Mouse (Mus musculus) liver, embryonic 14.5 days (tissue): ENCODE data around the gene Anxa2. TPM values are rescaled to one million over a fixed set of nuclear protein-coding genes. Genes with fewer than 3 reads are reported as not detected.

Experiments
- ATAC-seq: fragments of 200-750 bp; cut with Nextera tagmentation; 2 replicates; pipeline ENCODE4 v1.8.0; 2017; ENCODE audit warnings: moderate number of reproducible peaks, mild to moderate bottlenecking, moderate library complexity; ENCODE audit not compliant: insufficient read depth
- DNase-seq, 3 experiments: peaks; one replicate each; pipeline ENCODE4 v3.0.0-alpha.2; 2012 to 2013; ENCODE audit warnings: low read depth in 3 of 3, low spot score in 3 of 3
- H3K27ac ChIP-seq: fragments of 300-500 bp; sonication (generic); 2 replicates; pipeline ENCODE4 v1.5.1; 2014; ENCODE audit warnings: moderate library complexity, mild to moderate bottlenecking, control low read depth, inconsistent platforms
- H3K27me3 ChIP-seq: fragments of 300-500 bp; sonication (generic); 2 replicates; pipeline ENCODE4 v1.6.1; 2014; ENCODE audit warnings: mild to moderate bottlenecking, low read length, moderate library complexity; ENCODE audit not compliant: control insufficient read depth, insufficient read depth
- H3K36me3 ChIP-seq: fragments of 300-500 bp; sonication (generic); replicated peaks from 2 replicates; pipeline ENCODE4 v1.6.1; 2014; ENCODE audit warnings: low read depth; ENCODE audit not compliant: control insufficient read depth, insufficient read depth
- H3K4me1 ChIP-seq, 2 experiments: fragments of 200-500 bp in 1 of 2; fragments of 300-500 bp in 1 of 2; sonication (generic) in 1 of 2; replicated peaks; 2 replicates each; pipeline ENCODE4 v1.6.1; 2012 to 2014; ENCODE audit warnings: antibody characterized with exemption in 1 of 2, inconsistent platforms in 1 of 2, low read length in 1 of 2; ENCODE audit not compliant: control insufficient read depth in 2 of 2, insufficient read depth in 2 of 2
- H3K4me2 ChIP-seq: fragments of 300-500 bp; sonication (generic); 2 replicates; pipeline ENCODE4 v1.6.1; 2014; ENCODE audit warnings: low read depth, mild to moderate bottlenecking, control low read depth, moderate library complexity
- H3K4me3 ChIP-seq, 2 experiments: fragments of 200-500 bp in 1 of 2; fragments of 300-500 bp in 1 of 2; sonication (generic) in 1 of 2; 2 replicates each; pipeline ENCODE4 v1.5.1; 2012 to 2014; ENCODE audit warnings: low read depth in 2 of 2, low read length in 2 of 2, mild to moderate bottlenecking in 2 of 2, control low read depth in 1 of 2, inconsistent platforms in 1 of 2, moderate library complexity in 1 of 2; ENCODE audit not compliant: insufficient read depth in 1 of 2
- H3K9ac ChIP-seq: fragments of 300-500 bp; sonication (generic); replicated peaks from 2 replicates; pipeline ENCODE4 v1.6.1; 2014; ENCODE audit warnings: mild to moderate bottlenecking, control low read depth, moderate library complexity
- H3K9me3 ChIP-seq: fragments of 300-500 bp; sonication (generic); 2 replicates; pipeline ENCODE4 v1.6.1; 2016; ENCODE audit warnings: low read length, mixed read lengths; ENCODE audit not compliant: control insufficient read depth
- CTCF ChIP-seq: IDR thresholded peaks from 2 replicates; pipeline ENCODE4 v1.5.1; 2016; ENCODE audit warnings: antibody characterized with exemption, low read depth, control low read depth
- EP300 ChIP-seq: IDR thresholded peaks from 2 replicates; pipeline ENCODE4 v1.6.1; 2016; ENCODE audit warnings: antibody characterized with exemption, low read depth
- WGBS: fragments of 180-500 bp; shearing (Covaris S2); extraction: QIAGEN DNeasy Blood & Tissue Kit; methylation state at CpG from one replicate; pipeline ENCODE4 v1.1.7; 2014; ENCODE audit not compliant: insufficient replicate concordance; 5-methylcytosine and 5-hydroxymethylcytosine counted together
- polyA plus RNA-seq, 2 experiments: library from polyadenylated mRNA; depleted of rRNA in 1 of 2; stranded (reverse) in 1 of 2; unstranded in 1 of 2; fragments of >200 nt; fragmentation: Nextera tagmentation in 1 of 2; extraction: Ambion mirVana in 1 of 2; gene quantifications; 2 replicates each; pipeline versions ENCODE4 v1.2.1 to v1.2.3; 2012 to 2014

Gene Anxa2
- polyA plus RNA-seq, 2 experiments, result 65.6 to 99.8 TPM

DNA sequence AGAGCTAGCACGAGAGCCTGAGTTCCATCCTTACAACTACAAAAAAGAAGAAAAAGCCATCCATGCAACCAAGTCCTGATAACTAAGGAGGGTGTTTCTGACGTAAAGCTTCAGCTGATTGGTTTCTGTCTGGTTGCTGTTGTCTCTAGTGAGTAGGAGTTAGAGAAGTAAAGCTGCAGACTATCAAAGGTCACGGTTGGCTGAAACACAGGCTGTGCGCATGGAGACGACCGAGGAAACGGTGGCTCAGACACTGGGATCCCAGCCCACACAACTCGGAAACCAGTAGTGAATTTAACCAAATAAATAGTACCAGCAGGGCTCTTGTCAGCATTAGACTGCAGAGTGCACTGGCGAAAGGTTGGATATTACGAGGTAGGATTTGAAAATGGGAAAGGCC is 18.2 kb upstream of the Anxa2 start:
- Histone ChIP-seq H3K9ac (no peak overlapping the region), H3K9me3 (no peaks in the 10 kb centered on the region), H3K27me3 (no peaks in the 10 kb centered on the region), H3K4me1 (peaks cover 0 to 10% of the 10 kb centered on the region in 2 experiments; a peak in 2 of 4 replicates), H3K36me3 (peaks cover 3% of the 10 kb centered on the region), H3K27ac (no peak overlapping the region), H3K4me2 (no peak overlapping the region), H3K4me3 (no peak overlapping the region)
- TF ChIP-seq EP300 (no peak), CTCF (no peak)
- WGBS, result 65% methylated on average over 10 of the region's 10 CpGs
- DNase-seq (no peak), ATAC-seq (no peak)

DNA sequence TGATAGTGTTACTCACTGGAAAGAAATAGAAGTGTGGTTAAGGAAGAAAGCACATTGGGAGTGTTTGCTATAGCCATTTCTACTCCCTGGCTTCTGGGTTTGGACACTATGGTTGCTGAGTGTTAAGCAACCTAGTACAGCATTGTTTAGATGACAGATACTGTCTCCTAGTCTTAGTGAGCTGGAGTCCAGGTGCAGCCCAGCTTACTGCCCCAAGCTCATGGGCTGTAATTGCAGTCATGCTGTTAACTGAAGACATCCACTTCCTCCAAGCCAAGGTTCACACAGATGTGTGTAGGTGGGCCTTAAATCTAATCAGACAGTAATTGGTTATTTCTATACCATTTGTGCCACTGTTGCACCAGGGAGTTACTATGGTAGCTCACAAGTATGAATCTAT is 17.8 kb upstream of the Anxa2 start:
- H3K36me3 ChIP-seq, result no peaks in the 10 kb centered on the region; the same call in none of the 2 replicates
- no peak overlapping the region for H3K4me3 ChIP-seq
- no peak overlapping the region for H3K4me2 ChIP-seq
- H3K9ac ChIP-seq, result no peak overlapping the region
- H3K4me1 ChIP-seq, result peaks cover 0 to 10% of the 10 kb centered on the region in 2 experiments; a peak in 2 of 4 replicates
- H3K27me3 ChIP-seq, result no peaks in the 10 kb centered on the region
- H3K9me3 ChIP-seq, result no peaks in the 10 kb centered on the region
- DNase-seq (no peak), ATAC-seq (no peak)
- H3K27ac ChIP-seq, result no peak overlapping the region
- no peak for TF ChIP-seq CTCF
- no peak for TF ChIP-seq EP300

DNA sequence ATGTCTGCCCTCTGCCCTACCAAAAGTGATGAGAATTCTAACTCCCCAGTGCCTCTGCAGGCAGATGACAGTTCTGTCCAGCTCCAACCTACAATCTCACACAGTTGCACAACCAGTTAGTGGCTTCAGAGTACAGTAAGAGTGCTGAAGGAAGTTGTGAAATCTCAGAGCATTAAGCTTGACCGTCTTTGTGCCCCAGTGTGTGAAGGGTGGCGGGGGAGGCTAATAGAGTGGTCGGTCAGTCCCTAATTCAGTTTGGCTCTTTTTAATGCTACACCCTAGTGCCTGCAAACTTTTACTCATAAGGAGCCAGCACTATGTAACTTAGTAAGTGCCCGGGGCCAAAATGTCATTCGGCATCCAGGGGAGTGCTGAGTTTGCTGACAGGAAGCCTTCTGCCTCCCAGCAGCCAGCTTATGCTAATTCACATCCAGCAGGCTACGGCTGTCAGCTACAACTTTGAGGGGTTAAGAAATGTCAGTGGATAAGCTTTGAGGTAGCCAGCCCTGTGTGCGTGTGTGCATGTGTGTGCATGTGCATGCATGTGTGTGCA is 13.5 kb upstream of the Anxa2 start:
- Histone ChIP-seq H3K4me1 (peaks cover 0 to 26% of the 10 kb centered on the region in 2 experiments; a peak in 3 of 4 replicates), H3K9me3 (no peaks in the 10 kb centered on the region), H3K9ac (no peak overlapping the region), H3K27ac (no peak overlapping the region), H3K36me3 (no peaks in the 10 kb centered on the region), H3K27me3 (no peaks in the 10 kb centered on the region), H3K4me2 (no peak overlapping the region), H3K4me3 (no peak overlapping the region)
- WGBS, result 21% methylated on average over 7 of the region's 7 CpGs
- DNase-seq (peak in 2 of 3 experiments; percentile 26 to 40), ATAC-seq (peak; percentile 44)
- TF ChIP-seq CTCF (peak; percentile 33), EP300 (no peak)

DNA sequence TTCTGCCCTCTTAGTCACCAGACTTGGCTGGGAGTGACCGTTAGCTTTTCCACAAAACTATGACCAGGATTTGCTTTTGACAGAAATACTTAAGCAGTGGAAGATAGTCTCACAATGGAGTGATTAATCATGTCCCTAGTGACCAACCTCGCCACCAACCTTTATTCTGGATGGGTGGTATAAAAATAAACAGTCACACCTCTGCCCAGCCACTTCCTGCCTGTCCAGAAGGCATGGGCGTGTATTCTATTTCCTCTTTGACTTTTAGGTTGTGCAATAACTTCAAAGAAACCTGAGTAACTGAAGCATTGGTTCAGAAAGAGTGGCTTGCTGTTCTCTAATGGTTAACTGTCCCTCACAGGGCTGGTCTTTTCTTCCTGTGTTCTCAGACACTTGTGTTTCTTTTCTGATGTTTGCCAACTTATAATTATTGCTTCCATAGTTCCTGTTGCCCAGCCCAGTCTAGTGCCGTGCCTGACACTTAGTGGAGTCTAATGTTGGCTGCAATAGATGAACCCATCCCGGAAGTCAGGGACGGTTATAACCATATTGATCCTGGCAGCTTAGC is 10.9 kb upstream of the Anxa2 start:
- no peak overlapping the region for H3K4me3 ChIP-seq
- no peaks in the 10 kb centered on the region for H3K9me3 ChIP-seq
- H3K4me2 ChIP-seq, result no peak overlapping the region
- H3K36me3 ChIP-seq, result no peaks in the 10 kb centered on the region
- TF ChIP-seq EP300 (no peak), CTCF (no peak)
- 19% methylated on average over 6 of the region's 6 CpGs for WGBS
- H3K4me1 ChIP-seq, result peaks cover 0 to 20% of the 10 kb centered on the region in 2 experiments; a peak in 3 of 4 replicates
- no peak for DNase-seq
- H3K27ac ChIP-seq, result no peak overlapping the region
- no peaks in the 10 kb centered on the region for H3K27me3 ChIP-seq
- no peak overlapping the region for H3K9ac ChIP-seq
- ATAC-seq, result peak; percentile 51; the same call in 1 of the 2 replicates

DNA sequence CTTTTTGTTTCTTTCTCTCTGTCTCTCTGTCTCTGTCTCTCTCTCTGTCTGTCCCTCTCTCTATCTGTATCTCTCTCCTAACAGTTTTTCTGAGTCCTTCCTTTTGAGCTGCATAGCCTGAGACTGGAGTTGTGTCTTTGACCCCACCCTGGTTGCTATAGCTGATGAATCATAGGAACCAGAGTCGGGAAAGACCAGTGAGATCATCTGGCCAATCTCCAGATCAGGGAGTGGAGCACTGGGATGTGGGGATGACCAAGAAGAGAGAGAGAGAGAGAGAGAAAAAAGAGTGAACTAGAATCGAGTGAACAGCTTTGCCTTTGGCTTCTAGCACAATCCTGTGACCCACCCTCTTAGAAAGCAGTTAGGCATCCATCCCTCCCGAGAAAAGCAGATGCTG is 10.2 kb upstream of the Anxa2 start:
- WGBS, result 38% methylated on average over 3 of the region's 3 CpGs
- ATAC-seq (no peak), DNase-seq (no peak)

More for the DNA sequence above, 10.2 kb upstream of the Anxa2 start:
- H3K36me3 ChIP-seq, result no peaks in the 10 kb centered on the region
- no peak overlapping the region for H3K4me3 ChIP-seq
- H3K9ac ChIP-seq, result no peak overlapping the region
- no peaks in the 10 kb centered on the region for H3K27me3 ChIP-seq
- H3K27ac ChIP-seq, result no peak overlapping the region
- no peaks in the 10 kb centered on the region for H3K9me3 ChIP-seq
- no peak for TF ChIP-seq EP300
- TF ChIP-seq CTCF, result no peak
- peaks cover 0 to 20% of the 10 kb centered on the region in 2 experiments; a peak in 3 of 4 replicates for H3K4me1 ChIP-seq
- no peak overlapping the region for H3K4me2 ChIP-seq
